Mouse (Mus musculus) hindbrain, embryonic 11.5 days (tissue): ENCODE data around the gene Adssl1. TPM values are rescaled to one million over a fixed set of nuclear protein-coding genes. Genes with fewer than 3 reads are reported as not detected.

Source experiments
- ATAC-seq: fragments of 200-750 bp; cut with Nextera tagmentation; 2 replicates; pipeline ENCODE4 v1.8.0; 2017; ENCODE audit warnings: mild to moderate bottlenecking, moderate TSS enrichment, moderate library complexity; ENCODE audit not compliant: low FRiP score
- DNase-seq: peaks from one replicate; pipeline ENCODE4 v3.0.0-alpha.2; 2015; ENCODE audit warnings: low spot score
- H3K27ac ChIP-seq: fragments of 300-500 bp; sonication (generic); 2 replicates; pipeline ENCODE4 v1.5.1; 2014; ENCODE audit warnings: mild to moderate bottlenecking, low read depth, low read length
- H3K27me3 ChIP-seq: fragments of 300-500 bp; sonication (generic); 2 replicates; pipeline ENCODE4 v1.6.1; 2014; ENCODE audit warnings: mild to moderate bottlenecking, low read length, moderate library complexity, mixed read lengths; ENCODE audit not compliant: control insufficient read depth, insufficient read depth
- H3K36me3 ChIP-seq: fragments of 300-500 bp; sonication (generic); 2 replicates; pipeline ENCODE4 v1.6.1; 2014; ENCODE audit warnings: mild to moderate bottlenecking, low read length, moderate library complexity, mixed read lengths; ENCODE audit not compliant: control insufficient read depth, insufficient read depth
- H3K4me1 ChIP-seq: fragments of 300-500 bp; sonication (generic); replicated peaks from 2 replicates; pipeline ENCODE4 v1.6.1; 2014; ENCODE audit warnings: low read length, mixed read lengths; ENCODE audit not compliant: control insufficient read depth, insufficient read depth
- H3K4me2 ChIP-seq: fragments of 300-500 bp; sonication (generic); replicated peaks from 2 replicates; pipeline ENCODE4 v1.6.1; 2014; ENCODE audit warnings: mild to moderate bottlenecking, low read depth, low read length
- H3K4me3 ChIP-seq: fragments of 300-500 bp; sonication (generic); 2 replicates; pipeline ENCODE4 v1.5.1; 2014; ENCODE audit warnings: low read depth, low read length
- H3K9ac ChIP-seq: fragments of 300-500 bp; sonication (generic); 2 replicates; pipeline ENCODE4 v1.6.1; 2014; ENCODE audit warnings: low read depth, low read length
- H3K9me3 ChIP-seq: fragments of 300-500 bp; sonication (generic); 2 replicates; pipeline ENCODE4 v1.6.1; 2016; ENCODE audit warnings: low read length; ENCODE audit not compliant: control insufficient read depth
- WGBS: fragments of 180-500 bp; shearing (Covaris S2); extraction: QIAGEN DNeasy Blood & Tissue Kit; methylation state at CpG from one replicate; pipeline ENCODE4 v1.1.7; 2014; 5-methylcytosine and 5-hydroxymethylcytosine counted together
- polyA plus RNA-seq: library from polyadenylated mRNA; unstranded; fragments of >200 nt; fragmentation: Nextera tagmentation; extraction: Ambion mirVana; gene quantifications from 2 replicates; pipeline ENCODE4 v1.2.1, GENCODE M21; 2014

Adssl1 gene
- polyA plus RNA-seq, 1 experiment from 2014 or later = 2.1 TPM

DNA sequence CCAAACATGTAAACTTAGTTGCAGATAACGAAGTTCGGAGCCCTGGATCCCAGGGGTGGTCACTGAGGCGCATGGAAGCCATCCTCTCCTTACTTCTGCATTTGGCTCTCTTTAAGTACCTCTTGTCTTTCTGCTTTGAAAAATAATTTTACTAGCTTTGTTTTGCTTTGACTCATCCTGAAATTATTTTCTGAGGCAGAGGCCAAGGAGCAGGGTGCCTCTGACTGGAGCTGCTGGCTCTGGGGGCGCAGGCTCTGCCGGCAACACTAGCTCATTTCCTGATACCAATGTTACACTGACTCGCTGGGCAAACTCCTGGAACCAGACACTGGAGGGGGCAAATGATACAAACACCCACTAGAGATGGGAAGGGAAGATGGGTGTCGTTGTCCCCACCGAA lies 39.9 kb upstream of the Adssl1 start:
- Histone ChIP-seq H3K27ac (no peak overlapping the region), H3K9ac (no peak overlapping the region), H3K36me3 (no peaks in the 10 kb centered on the region), H3K4me3 (no peak overlapping the region), H3K4me2 (no peak overlapping the region), H3K9me3 (no peaks in the 10 kb centered on the region), H3K4me1 (no peaks in the 10 kb centered on the region), H3K27me3 (no peaks in the 10 kb centered on the region)
- ATAC-seq (no peak), DNase-seq (no peak)
- 87% methylated on average over 8 of the region's 8 CpGs for WGBS

GRCm38 (mm10) chr12:112581113-112581512 lies 38.7 kb upstream of the Adssl1 start:
- no peak overlapping the region for H3K4me2 ChIP-seq
- DNase-seq (no peak), ATAC-seq (no peak)
- no peaks in the 10 kb centered on the region for H3K4me1 ChIP-seq
- no peaks in the 10 kb centered on the region for H3K27me3 ChIP-seq
- H3K9me3 ChIP-seq = no peaks in the 10 kb centered on the region
- H3K4me3 ChIP-seq = no peak overlapping the region
- H3K9ac ChIP-seq = no peak overlapping the region
- H3K27ac ChIP-seq = no peak overlapping the region
- no peaks in the 10 kb centered on the region for H3K36me3 ChIP-seq
- WGBS = 91% methylated on average over 3 of the region's 3 CpGs

GRCm38 (mm10) chr12:112584954-112585353 lies 34.9 kb upstream of the Adssl1 start:
- Histone ChIP-seq H3K27ac (no peak overlapping the region), H3K36me3 (no peaks in the 10 kb centered on the region), H3K4me1 (no peaks in the 10 kb centered on the region; the same call in 1 of the 2 replicates), H3K4me3 (no peak overlapping the region), H3K27me3 (peaks cover 13% of the 10 kb centered on the region), H3K4me2 (no peak overlapping the region), H3K9ac (no peak overlapping the region), H3K9me3 (no peaks in the 10 kb centered on the region)
- 81% methylated on average over 7 of the region's 7 CpGs for WGBS
- no peak for DNase-seq
- ATAC-seq = no peak

DNA sequence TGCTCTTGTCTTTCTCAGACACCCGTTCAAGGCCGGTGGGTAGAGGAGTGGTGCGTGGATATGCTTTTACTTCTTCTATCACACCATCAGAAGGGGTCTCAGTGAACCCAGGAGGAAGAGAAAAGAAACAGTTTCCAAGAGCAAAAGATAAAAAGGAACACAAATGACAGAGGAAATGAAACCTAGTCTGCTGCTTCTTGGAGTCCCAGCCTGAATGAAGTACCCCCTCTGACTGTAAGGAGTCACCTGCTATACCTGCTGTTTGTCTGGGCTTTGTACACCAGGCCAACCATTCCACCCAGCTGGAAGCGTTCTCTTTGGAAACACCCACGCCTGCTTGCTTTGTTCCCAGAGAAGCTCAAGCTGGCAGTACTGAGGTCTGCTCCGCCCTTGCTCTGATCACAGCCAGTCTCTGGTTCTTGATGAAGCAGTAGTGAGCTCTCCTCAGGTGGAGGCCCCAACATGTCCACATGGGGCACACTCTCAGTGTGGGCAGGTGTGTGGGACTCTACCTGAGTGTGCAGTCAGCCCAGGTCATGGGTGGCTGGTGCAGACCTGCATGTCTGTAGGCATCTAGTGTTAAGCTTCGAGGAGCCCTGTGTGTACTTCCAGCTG lies 33.8 kb upstream of the Adssl1 start:
- 72% methylated on average over 7 of the region's 7 CpGs for WGBS
- no peak for DNase-seq
- H3K4me3 ChIP-seq = no peak overlapping the region
- no peaks in the 10 kb centered on the region for H3K9me3 ChIP-seq
- peaks cover 14% of the 10 kb centered on the region for H3K27me3 ChIP-seq
- ATAC-seq = no peak
- H3K36me3 ChIP-seq = no peaks in the 10 kb centered on the region
- no peak overlapping the region for H3K4me2 ChIP-seq
- H3K4me1 ChIP-seq = no peaks in the 10 kb centered on the region; the same call in 1 of the 2 replicates
- H3K27ac ChIP-seq = no peak overlapping the region
- H3K9ac ChIP-seq = no peak overlapping the region

- 74% methylated on average over 14 of the region's 14 CpGs for WGBS
- Histone ChIP-seq H3K27me3 (peaks cover 14% of the 10 kb centered on the region), H3K4me2 (no peak overlapping the region; the same call in 1 of the 2 replicates), H3K4me1 (no peaks in the 10 kb centered on the region; the same call in 1 of the 2 replicates), H3K27ac (no peak overlapping the region), H3K4me3 (no peak overlapping the region), H3K9ac (no peak overlapping the region), H3K9me3 (no peaks in the 10 kb centered on the region), H3K36me3 (no peaks in the 10 kb centered on the region)
- ATAC-seq = no peak
- no peak for DNase-seq
Observed at GRCm38 (mm10) chr12:112587125-112588124, 32.4 kb upstream of the Adssl1 start.

DNA sequence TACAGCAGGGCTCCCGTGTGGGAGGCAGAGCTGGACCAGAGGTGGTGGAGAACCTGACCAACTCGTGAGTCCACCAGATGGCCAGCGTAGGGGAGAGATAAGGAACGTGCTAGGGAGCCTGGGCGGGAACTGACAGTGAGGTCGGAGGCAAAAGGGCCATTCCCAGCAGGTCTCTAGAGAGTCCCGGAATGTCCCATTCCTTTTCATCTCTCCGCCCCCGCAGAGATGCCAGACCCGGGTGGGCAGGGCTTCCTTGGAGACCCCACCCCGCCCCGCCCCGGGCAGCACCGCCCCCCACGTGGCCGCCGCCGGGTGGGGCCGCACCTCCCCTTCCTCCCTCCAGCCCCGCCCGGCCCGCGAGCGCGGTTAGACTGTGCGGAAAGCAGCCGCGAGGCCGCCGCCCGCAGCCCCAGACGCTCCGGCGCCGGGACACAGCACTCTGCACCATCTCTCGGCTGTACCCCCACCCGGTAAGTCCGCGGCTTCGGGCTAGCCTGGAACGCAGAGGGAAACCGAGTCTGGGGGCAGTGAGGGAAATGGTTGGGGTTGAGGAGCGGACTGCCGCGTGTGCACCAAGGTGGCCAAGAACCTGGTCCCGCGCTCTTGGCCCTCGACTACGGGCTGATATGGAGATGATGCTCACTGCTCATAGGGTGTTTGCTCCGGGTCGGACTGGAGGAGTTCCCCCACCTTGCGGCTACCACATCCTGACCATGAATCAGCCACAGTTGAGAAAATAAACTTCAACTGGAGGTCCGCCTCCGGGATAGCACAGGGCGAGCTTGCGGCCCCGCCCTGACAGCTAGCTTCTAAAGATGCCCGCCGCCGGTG lies 31.2 kb upstream of the Adssl1 start, which contains the start of gene Inf2:
TSS of gene Inf2 (plus strand) at position 359 of the 831 bp plus-strand sequence.
- H3K4me1 ChIP-seq = no peaks in the 10 kb centered on the region; the same call in 1 of the 2 replicates
- H3K4me3 ChIP-seq = peak within 1 kb of the TSS; percentile 32
- H3K27ac ChIP-seq = no peak within 1 kb of the TSS
- peaks cover 14% of the 10 kb centered on the region for H3K27me3 ChIP-seq
- no peaks in the 10 kb centered on the region for H3K9me3 ChIP-seq
- no peaks in the 10 kb centered on the region for H3K36me3 ChIP-seq
- ATAC-seq = peak; percentile 88
- WGBS = under 1% methylated on average over 46 of the region's 60 CpGs
- peak within 1 kb of the TSS; percentile 66 for H3K4me2 ChIP-seq
- H3K9ac ChIP-seq = peak within 1 kb of the TSS; percentile 4; the same call in 1 of the 2 replicates
- peak; percentile 75 for DNase-seq

DNA sequence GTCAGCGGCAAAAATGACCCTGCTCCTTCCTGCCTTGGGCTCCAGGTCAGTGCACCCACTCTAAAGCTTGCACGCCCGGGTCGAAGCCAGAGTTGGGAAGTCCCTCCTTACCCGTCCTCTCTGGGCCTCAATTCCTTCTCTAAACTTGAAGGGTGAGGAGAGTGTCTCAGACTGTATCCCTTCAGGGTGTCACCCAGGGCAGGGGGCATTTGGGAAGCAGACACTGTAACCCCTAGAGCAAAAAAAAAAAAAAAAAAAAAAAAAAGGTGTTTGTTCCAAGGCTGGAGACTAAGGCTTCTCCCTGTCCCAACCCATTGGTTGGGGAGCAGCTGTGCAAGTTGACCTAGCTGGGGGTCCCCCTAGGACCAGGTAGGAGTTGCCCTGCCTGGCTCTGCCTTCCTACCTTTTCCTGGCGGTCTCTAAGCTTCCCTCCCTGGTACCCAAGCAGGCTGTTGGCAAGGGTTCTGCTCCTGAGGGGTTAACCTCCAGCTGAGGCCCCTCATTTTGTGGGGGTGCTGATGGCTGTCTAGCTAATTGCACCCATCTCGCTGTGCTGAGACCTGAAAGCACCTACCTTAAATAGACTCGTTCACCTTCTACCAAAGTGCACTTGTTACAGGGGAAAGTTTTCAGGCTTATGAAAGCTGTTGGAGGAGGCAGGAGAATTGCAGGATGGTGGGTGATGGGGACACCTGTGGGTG lies 30.2 kb upstream of the Adssl1 start:
- Histone ChIP-seq H3K4me3 (peak overlapping the region; percentile 32), H3K4me2 (peak overlapping the region; percentile 66), H3K9ac (no peak overlapping the region), H3K36me3 (no peaks in the 10 kb centered on the region), H3K27ac (no peak overlapping the region), H3K4me1 (no peaks in the 10 kb centered on the region; the same call in 1 of the 2 replicates), H3K9me3 (no peaks in the 10 kb centered on the region), H3K27me3 (peaks cover 14% of the 10 kb centered on the region)
- 68% methylated on average over 8 of the region's 8 CpGs for WGBS
- DNase-seq = no peak
- no peak for ATAC-seq
